Mouse (Mus musculus) megakaryocyte, embryonic 14.5 days (primary cell): ENCODE measurements around the gene R3hdm2.

Source experiments
- FLI1 ChIP-seq: IDR thresholded peaks from 2 replicates; pipeline ENCODE4 v1.6.1; 2012; ENCODE audit warnings: low read length, inconsistent platforms, mixed read lengths
- GATA1 ChIP-seq: IDR thresholded peaks from 3 replicates; pipeline ENCODE4 v1.6.1; 2012; ENCODE audit warnings: mixed read lengths, low read length, inconsistent platforms, borderline replicate concordance

- TF ChIP-seq GATA1 (no peak), FLI1 (no peak)
Measured at GRCm38 (mm10) chr10:127367116-127367515, 13.0 kb upstream of the R3hdm2 start.
